Comparison of ENCODE assay signal across 8 mouse cellular contexts in the genomic region with DNA sequence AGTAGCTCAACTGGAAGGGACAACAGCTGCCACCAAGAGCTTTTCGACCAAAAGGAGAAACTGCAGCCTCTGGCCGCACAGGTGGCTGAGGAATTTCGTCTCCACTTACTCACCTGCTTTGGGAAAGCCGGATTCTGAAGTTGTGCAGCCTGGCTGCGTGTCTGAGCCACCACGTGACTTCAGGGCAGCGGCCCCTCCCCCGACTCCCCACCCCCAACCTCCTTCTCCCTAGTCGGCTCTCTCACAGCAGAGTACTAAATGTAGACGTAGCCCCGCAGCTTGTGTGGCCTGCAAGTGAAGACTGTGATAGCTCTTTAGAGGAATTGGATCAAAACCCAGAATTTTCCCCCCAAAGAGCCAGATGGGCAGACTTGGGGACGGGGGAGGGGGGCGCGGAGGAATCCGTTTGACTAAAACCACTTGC. TPM values are rescaled to one million over a fixed set of nuclear protein-coding genes. Genes with fewer than 3 reads are reported as not detected.
A peak's percentile ranks its signal among the peaks of the same experiment; 100 is the strongest.
DNase-seq lines count a peak whose midpoint lies in the region; ATAC-seq lines count a peak whose summit lies in the region.

No protein-coding gene starts in this region.

- ATAC-seq in embryonic facial prominence, embryonic 13.5 days (ENCODE audit: insufficient number of reproducible peaks, insufficient read depth, low FRiP score, low TSS enrichment, low read depth), result no peak
- peak; percentile 15; the same call in 1 of the 2 replicates for ATAC-seq in kidney, embryonic 14.5 days (ENCODE audit: low FRiP score, low TSS enrichment)
- ATAC-seq in midbrain, embryonic 12.5 days (ENCODE audit: low FRiP score, low read depth), result no peak
- ATAC-seq in granulocyte monocyte progenitor cell, adult 5-6 weeks (replicated peaks; ENCODE audit: poor library complexity, severe bottlenecking), result no peak

- H3K27me3 ChIP-seq in embryonic facial prominence, embryonic 13.5 days, result peaks cover 11% of the 10 kb centered on the region
- no peaks in the 10 kb centered on the region; the same call in 1 of the 2 replicates for H3K27me3 ChIP-seq in kidney, embryonic 14.5 days (ENCODE audit: control insufficient read depth, insufficient read depth, low read length)
- no peaks in the 10 kb centered on the region; the same call in 1 of the 2 replicates for H3K27me3 ChIP-seq in midbrain, embryonic 12.5 days

- peak overlapping the region; percentile 95; the same call in 1 of the 2 replicates for H3K9ac ChIP-seq in embryonic facial prominence, embryonic 13.5 days
- peak overlapping the region; percentile 89; the same call in 1 of the 2 replicates for H3K9ac ChIP-seq in kidney, embryonic 14.5 days (ENCODE audit: low read depth, low read length)
- H3K9ac ChIP-seq in midbrain, embryonic 12.5 days (replicated peaks), result peak overlapping the region; percentile 97

- H3K4me1 ChIP-seq in embryonic facial prominence, embryonic 13.5 days, result peaks cover 38% of the 10 kb centered on the region
- H3K4me1 ChIP-seq in kidney, embryonic 14.5 days (ENCODE audit: control insufficient read depth, insufficient read depth, low read length), result peaks cover 14% of the 10 kb centered on the region; the same call in 1 of the 2 replicates
- peaks cover 73% of the 10 kb centered on the region for H3K4me1 ChIP-seq in midbrain, embryonic 12.5 days

- H3K4me3 ChIP-seq in embryonic facial prominence, embryonic 13.5 days, result peak overlapping the region; percentile 87
- H3K4me3 ChIP-seq in kidney, embryonic 14.5 days (ENCODE audit: low read length), result peak overlapping the region; percentile 91
- H3K4me3 ChIP-seq in midbrain, embryonic 12.5 days, result peak overlapping the region; percentile 62

- H3K27ac ChIP-seq in embryonic facial prominence, embryonic 13.5 days, result peak overlapping the region; percentile 99
- H3K27ac ChIP-seq in kidney, embryonic 14.5 days (ENCODE audit: low read depth, low read length), result peak overlapping the region; percentile 38; the same call in 1 of the 2 replicates
- H3K27ac ChIP-seq in midbrain, embryonic 12.5 days (replicated peaks), result peak overlapping the region; percentile 87

- peak overlapping the region; percentile 78 for H3K4me2 ChIP-seq in embryonic facial prominence, embryonic 13.5 days
- H3K4me2 ChIP-seq in kidney, embryonic 14.5 days (replicated peaks; ENCODE audit: low read depth, low read length), result peak overlapping the region; percentile 84
- peak overlapping the region; percentile 86 for H3K4me2 ChIP-seq in midbrain, embryonic 12.5 days (replicated peaks)

- no peaks in the 10 kb centered on the region for H3K36me3 ChIP-seq in embryonic facial prominence, embryonic 13.5 days
- no peaks in the 10 kb centered on the region for H3K36me3 ChIP-seq in kidney, embryonic 14.5 days (ENCODE audit: control insufficient read depth, insufficient read depth, low read length)
- peaks cover 20% of the 10 kb centered on the region for H3K36me3 ChIP-seq in midbrain, embryonic 12.5 days

- DNase-seq in Muller cell, postnatal 12 days (ENCODE audit: inconsistent ontology term), result peak; percentile 42
- no peak for DNase-seq in thymus, postnatal 10 days (ENCODE audit: low spot score in 2 of 2)
- no peak for DNase-seq in frontal cortex, postnatal 36 days (ENCODE audit: low spot score in 2 of 2)
- no peak for DNase-seq in gastrocnemius, postnatal 10 days

- WGBS in embryonic facial prominence, embryonic 13.5 days, result 3% methylated on average over 15 of the region's 15 CpGs
- 2% methylated on average over 15 of the region's 15 CpGs for WGBS in kidney, embryonic 14.5 days
- 1% methylated on average over 15 of the region's 15 CpGs for WGBS in midbrain, embryonic 12.5 days

- H3K9me3 ChIP-seq in embryonic facial prominence, embryonic 13.5 days, result no peaks in the 10 kb centered on the region
- H3K9me3 ChIP-seq in kidney, embryonic 14.5 days (ENCODE audit: control insufficient read depth, low read length), result no peaks in the 10 kb centered on the region
- no peaks in the 10 kb centered on the region for H3K9me3 ChIP-seq in midbrain, embryonic 12.5 days

RNA-seq across cellular contexts. Expression of gene Rgma, which starts 14.6 kb away (rescaled TPM):
- polyA plus RNA-seq in embryonic facial prominence, embryonic 13.5 days (2015; fragmentation: Nextera tagmentation; extraction: Ambion mirVana), result 21.8 and 23.6 TPM in 2 replicates
- 17.3 and 18.7 TPM in 2 replicates for polyA plus RNA-seq in kidney, embryonic 14.5 days (2014; fragmentation: Nextera tagmentation; extraction: Ambion mirVana)
- 55.7 and 62.9 TPM in 2 replicates for polyA plus RNA-seq in midbrain, embryonic 12.5 days (2016; fragmentation: Nextera tagmentation; extraction: Ambion mirVana)
- not detected in 2 replicates for total RNA-seq in granulocyte monocyte progenitor cell, adult 5-6 weeks (2014; fragmentation: Nextera tagmentation)
- total RNA-seq in granulocyte monocyte progenitor cell, adult 5-6 weeks (2017), result not detected in 2 replicates
- 10 to 100 TPM; 93.3 to 94.9 TPM for total RNA-seq in gastrocnemius, postnatal 10 days (2021)

Comparison
In these comparisons a context has a peak if more than half of its experiments do, and no peak if none do; other contexts are left out.
1. H3K27ac ChIP-seq: peak in every context shown above with its lines; median percentile 99 in embryonic facial prominence, embryonic 13.5 days; 87 in midbrain, embryonic 12.5 days; 38 in kidney, embryonic 14.5 days.